Mouse (Mus musculus) naive thymus-derived CD4-positive, alpha-beta T cell, adult 5 months (primary cell): ENCODE results near the gene V1ra8. TPM values are rescaled to one million over a fixed set of nuclear protein-coding genes. Genes with fewer than 3 reads are reported as not detected.

Experiments used
- polyA plus RNA-seq: library from polyadenylated mRNA; unstranded; fragments of 100-300 nt; shearing (Covaris generic); gene quantifications from one replicate; pipeline ENCODE4 v1.2.1, GENCODE M21; 2017

The V1ra8 gene
- not detected for polyA plus RNA-seq

GRCm38 (mm10) chr6:90202493-90202892, at the start of gene V1ra8:
Gene V1ra8, plus strand, starts transcription at chr6:90202793.

GRCm38 (mm10) chr6:90174508-90174907, 28.1 kb upstream of the V1ra8 start, which contains the start of gene Vmn1r52:
Gene Vmn1r52, plus strand, starts transcription at chr6:90174808.

GRCm38 (mm10) chr6:90224338-90224737, 21.7 kb downstream of the V1ra8 start, which contains the start of gene Vmn1r53:
Gene Vmn1r53, minus strand, starts transcription at chr6:90224438.

GRCm38 (mm10) chr6:90246000-90246399, 43.4 kb downstream of the V1ra8 start, which contains the start of gene Vmn1r54:
Gene Vmn1r54, plus strand, starts transcription at chr6:90246300.

Other genes starting within 250 kb of the V1ra8 start
- gene Vmn1r46, start 233.5 kb upstream of the V1ra8 start, polyA plus RNA-seq = not detected
- not detected for gene Vmn1r47, start 186.6 kb upstream of the V1ra8 start, polyA plus RNA-seq
- gene Vmn1r48, start 166.0 kb upstream of the V1ra8 start, polyA plus RNA-seq = not detected
- 0.05 TPM for gene Vmn1r49, start 124.3 kb upstream of the V1ra8 start, polyA plus RNA-seq
- not detected for gene Vmn1r50, start 101.4 kb upstream of the V1ra8 start, polyA plus RNA-seq
- gene Vmn1r51, start 80.2 kb upstream of the V1ra8 start, polyA plus RNA-seq = not detected
- gene Vmn1r52, start 28.0 kb upstream of the V1ra8 start, polyA plus RNA-seq = not detected
- gene Vmn1r53, start 21.6 kb downstream of the V1ra8 start, polyA plus RNA-seq = not detected
- not detected for gene Vmn1r54, start 43.5 kb downstream of the V1ra8 start, polyA plus RNA-seq
- gene BC048671, start 98.4 kb downstream of the V1ra8 start, polyA plus RNA-seq = not detected
- gene Chst13, start 122.4 kb downstream of the V1ra8 start, polyA plus RNA-seq = not detected
- not detected for gene Uroc1, start 130.5 kb downstream of the V1ra8 start, polyA plus RNA-seq
- gene Zxdc, start 166.7 kb downstream of the V1ra8 start, polyA plus RNA-seq = 44.7 TPM
- gene Cfap100, start 226.0 kb downstream of the V1ra8 start, polyA plus RNA-seq = 0.11 TPM